Mouse (Mus musculus) stomach, postnatal 0 days (tissue): ENCODE measurements around the gene Yy1. TPM values are rescaled to one million over a fixed set of nuclear protein-coding genes. Genes with fewer than 3 reads are reported as not detected.

Experiments used
- ATAC-seq: fragments of 200-750 bp; cut with Nextera tagmentation; 2 replicates; pipeline ENCODE4 v1.8.0; 2017; ENCODE audit not compliant: low FRiP score, low TSS enrichment
- DNase-seq: peaks from one replicate; pipeline ENCODE4 v3.0.0-alpha.2; 2016; ENCODE audit warnings: low spot score
- H3K27ac ChIP-seq: fragments of 300-500 bp; sonication (generic); replicated peaks from 2 replicates; pipeline ENCODE4 v1.5.1; 2014; ENCODE audit warnings: mild to moderate bottlenecking, control low read depth
- H3K27me3 ChIP-seq: fragments of 300-500 bp; sonication (generic); 2 replicates; pipeline ENCODE4 v1.6.1; 2014; ENCODE audit warnings: low read length; ENCODE audit not compliant: control insufficient read depth, insufficient read depth
- H3K36me3 ChIP-seq: fragments of 300-500 bp; sonication (generic); 2 replicates; pipeline ENCODE4 v1.6.1; 2014; ENCODE audit warnings: low read length, mixed read lengths; ENCODE audit not compliant: control insufficient read depth, insufficient read depth
- H3K4me1 ChIP-seq: fragments of 300-500 bp; sonication (generic); replicated peaks from 2 replicates; pipeline ENCODE4 v1.6.1; 2014; ENCODE audit warnings: antibody characterized with exemption; ENCODE audit not compliant: control insufficient read depth, insufficient read depth
- H3K4me2 ChIP-seq: fragments of 300-500 bp; sonication (generic); replicated peaks from 2 replicates; pipeline ENCODE4 v1.6.1; 2014; ENCODE audit warnings: low read depth, mild to moderate bottlenecking, control low read depth, moderate library complexity
- H3K4me3 ChIP-seq: fragments of 300-500 bp; sonication (generic); 2 replicates; pipeline ENCODE4 v1.5.1; 2014; ENCODE audit warnings: low read depth, low read length, control low read depth
- H3K9ac ChIP-seq: fragments of 300-500 bp; sonication (generic); 2 replicates; pipeline ENCODE4 v1.6.1; 2014; ENCODE audit warnings: mild to moderate bottlenecking, low read length, control low read depth, mixed read lengths
- H3K9me3 ChIP-seq: fragments of 300-500 bp; sonication (generic); 2 replicates; pipeline ENCODE4 v1.6.1; 2016; ENCODE audit warnings: low read length; ENCODE audit not compliant: control insufficient read depth
- CTCF ChIP-seq: IDR thresholded peaks from 2 replicates; pipeline ENCODE4 v1.5.1; 2016; ENCODE audit warnings: antibody characterized with exemption, low read depth, mild to moderate bottlenecking, moderate library complexity
- EP300 ChIP-seq: optimal IDR thresholded peaks from 2 replicates; pipeline ENCODE3; 2016; ENCODE audit warnings: antibody characterized with exemption
- WGBS: fragments of 180-500 bp; shearing (Covaris S2); extraction: QIAGEN DNeasy Blood & Tissue Kit; methylation state at CpG from one replicate; pipeline ENCODE4 v1.1.7; 2014; 5-methylcytosine and 5-hydroxymethylcytosine counted together
- polyA plus RNA-seq: library from polyadenylated mRNA; unstranded; fragments of >200 nt; fragmentation: Nextera tagmentation; extraction: Ambion mirVana; gene quantifications from 2 replicates; pipeline ENCODE4 v1.2.1, GENCODE M21; 2015

Yy1 gene
- polyA plus RNA-seq, 1 experiment from 2014 or later = 9.6 TPM

- no peak for ATAC-seq
- TF ChIP-seq EP300 (no peak), CTCF (no peak)
- DNase-seq = no peak
- H3K4me2 ChIP-seq = no peak overlapping the region
- WGBS = 84% methylated on average over 21 of the region's 21 CpGs
- H3K4me3 ChIP-seq = no peak overlapping the region
- H3K27ac ChIP-seq = no peak overlapping the region
- H3K9me3 ChIP-seq = no peaks in the 10 kb centered on the region
- no peaks in the 10 kb centered on the region for H3K36me3 ChIP-seq
- no peaks in the 10 kb centered on the region; the same call in 1 of the 2 replicates for H3K4me1 ChIP-seq
- H3K9ac ChIP-seq = no peak overlapping the region
- H3K27me3 ChIP-seq = no peaks in the 10 kb centered on the region
These were observed 37.6 kb upstream of the Yy1 start for GRCm38 (mm10) chr12:108755141-108755540.

- H3K4me3 ChIP-seq = no peak overlapping the region
- DNase-seq (no peak), ATAC-seq (no peak)
- H3K27ac ChIP-seq = no peak overlapping the region
- H3K36me3 ChIP-seq = no peaks in the 10 kb centered on the region
- WGBS = 89% methylated on average over 10 of the region's 10 CpGs
- no peaks in the 10 kb centered on the region for H3K9me3 ChIP-seq
- H3K9ac ChIP-seq = no peak overlapping the region
- no peaks in the 10 kb centered on the region; the same call in 1 of the 2 replicates for H3K4me1 ChIP-seq
- TF ChIP-seq EP300 (no peak), CTCF (peak; percentile 25; the same call in 1 of the 2 replicates)
- no peak overlapping the region for H3K4me2 ChIP-seq
- H3K27me3 ChIP-seq = no peaks in the 10 kb centered on the region
These were observed 36.2 kb upstream of the Yy1 start for GRCm38 (mm10) chr12:108756611-108757010.

- H3K36me3 ChIP-seq = no peaks in the 10 kb centered on the region
- peak; percentile 98 for ATAC-seq
These were observed 35.0 kb upstream of the Yy1 start for GRCm38 (mm10) chr12:108757717-108758257.

GRCm38 (mm10) chr12:108758273-108758672 is 34.5 kb upstream of the Yy1 start:
- no peak overlapping the region for H3K9ac ChIP-seq
- no peak overlapping the region for H3K4me3 ChIP-seq
- H3K36me3 ChIP-seq = no peaks in the 10 kb centered on the region
- H3K4me1 ChIP-seq = no peaks in the 10 kb centered on the region
- DNase-seq = no peak
- no peaks in the 10 kb centered on the region for H3K27me3 ChIP-seq
- no peak for TF ChIP-seq EP300
- no peak for TF ChIP-seq CTCF
- 0 out of 2 replicates have a peak overlapping the region, but pooled peaks have one; percentile 23 for H3K4me2 ChIP-seq
- no peak overlapping the region for H3K27ac ChIP-seq
- WGBS = 68% methylated on average over 8 of the region's 8 CpGs
- ATAC-seq = no peak
- H3K9me3 ChIP-seq = no peaks in the 10 kb centered on the region

More at GRCm38 (mm10) chr12:108757717-108758257, 35.0 kb upstream of the Yy1 start:
- no peaks in the 10 kb centered on the region for H3K4me1 ChIP-seq
- H3K4me2 ChIP-seq = peak overlapping the region; percentile 75
- DNase-seq = peak; percentile 100
- H3K27me3 ChIP-seq = no peaks in the 10 kb centered on the region
- H3K4me3 ChIP-seq = peak overlapping the region; percentile 53
- H3K27ac ChIP-seq = peak overlapping the region; percentile 45; the same call in 1 of the 2 replicates
- H3K9me3 ChIP-seq = no peaks in the 10 kb centered on the region
- TF ChIP-seq CTCF (peak; percentile 99), EP300 (no peak)
- H3K9ac ChIP-seq = peak overlapping the region; percentile 74
- under 1% methylated on average over 37 of the region's 41 CpGs for WGBS

GRCm38 (mm10) chr12:108758682-108759081 is 34.1 kb upstream of the Yy1 start:
- WGBS = 84% methylated on average over 13 of the region's 13 CpGs
- no peak for DNase-seq

GRCm38 (mm10) chr12:108759266-108759665 is 33.5 kb upstream of the Yy1 start:
- no peak overlapping the region for H3K4me3 ChIP-seq
- H3K36me3 ChIP-seq = no peaks in the 10 kb centered on the region
- ATAC-seq (no peak), DNase-seq (no peak)
- no peak overlapping the region for H3K4me2 ChIP-seq
- no peaks in the 10 kb centered on the region for H3K27me3 ChIP-seq
- no peak overlapping the region for H3K9ac ChIP-seq
- WGBS = 81% methylated on average over 11 of the region's 11 CpGs
- no peaks in the 10 kb centered on the region for H3K4me1 ChIP-seq
- H3K9me3 ChIP-seq = no peaks in the 10 kb centered on the region
- TF ChIP-seq EP300 (no peak), CTCF (no peak)
- H3K27ac ChIP-seq = no peak overlapping the region

More at GRCm38 (mm10) chr12:108758682-108759081, 34.1 kb upstream of the Yy1 start:
- no peak overlapping the region for H3K4me2 ChIP-seq
- H3K36me3 ChIP-seq = no peaks in the 10 kb centered on the region
- no peaks in the 10 kb centered on the region for H3K4me1 ChIP-seq
- H3K9me3 ChIP-seq = no peaks in the 10 kb centered on the region
- TF ChIP-seq CTCF (no peak), EP300 (no peak)
- no peak overlapping the region for H3K4me3 ChIP-seq
- no peaks in the 10 kb centered on the region for H3K27me3 ChIP-seq
- no peak overlapping the region for H3K27ac ChIP-seq
- ATAC-seq = no peak
- no peak overlapping the region for H3K9ac ChIP-seq
